Mouse (Mus musculus): Measurements from ENCODE around the gene Dis3l2. TPM values are rescaled to one million over a fixed set of nuclear protein-coding genes. Genes with fewer than 3 reads are reported as not detected.

Gene Dis3l2
- total RNA-seq, 2 experiments from 2014 or later, result 11.7 to 14.2 TPM

DNA sequence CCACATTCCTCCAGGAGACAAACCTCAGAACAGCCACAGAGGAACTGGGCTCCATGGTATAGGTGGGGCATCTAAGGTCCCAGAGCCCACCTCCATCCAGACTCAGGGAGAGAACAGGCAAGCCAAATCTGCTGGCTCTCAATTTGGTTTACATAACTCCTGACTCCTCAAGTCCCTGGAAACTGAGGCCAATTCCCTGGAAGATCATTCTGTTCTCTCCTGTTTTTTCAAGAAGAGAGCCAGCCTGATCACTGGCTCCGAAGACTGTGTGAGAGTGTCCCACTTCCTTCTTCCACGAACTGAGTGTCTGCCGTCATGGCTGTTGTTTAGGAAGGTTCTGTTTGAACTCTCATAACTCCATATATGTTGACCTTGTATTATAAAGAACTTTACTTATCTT lies 305.5 kb downstream of the Dis3l2 start:
- no peak overlapping the region for H3K27ac ChIP-seq
- no peak overlapping the region for H3K4me3 ChIP-seq
- intact Hi-C loops (cut with DNase I), result no loop called here
- no peak for TF ChIP-seq CTCF (IDR thresholded peaks at IDR 0.05)
- DNase-seq, result no peak

- peak; percentile 67 for DNase-seq
- H3K27ac ChIP-seq, result peak overlapping the region; percentile 65
Observed at GRCm38 (mm10) chr1:87010629-87011330, 307.2 kb downstream of the Dis3l2 start.

DNA sequence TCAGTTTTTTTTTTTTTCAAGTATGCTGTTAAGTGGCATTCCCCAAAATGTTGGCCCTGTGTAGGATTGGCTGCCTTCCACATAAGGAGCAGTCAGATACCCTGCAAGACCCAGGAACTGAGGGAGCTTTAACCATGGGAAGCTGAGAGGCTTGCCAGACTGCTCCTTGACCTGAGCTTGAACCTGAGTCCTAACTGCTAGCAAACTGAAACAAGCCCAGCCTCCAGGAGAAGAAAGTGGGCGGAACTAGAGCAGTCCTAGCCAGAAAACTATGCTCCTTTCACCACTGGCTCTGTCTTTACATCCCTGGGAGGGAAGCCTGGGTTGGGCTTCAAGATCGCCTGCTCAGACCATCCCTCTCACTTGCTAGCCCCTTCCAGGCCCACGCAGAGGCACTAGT lies 308.1 kb downstream of the Dis3l2 start:
- Histone ChIP-seq H3K4me3 (no peak overlapping the region), H3K27ac (peak overlapping the region; percentile 65; the same call in 1 of the 2 replicates)
- TF ChIP-seq CTCF (IDR thresholded peaks at IDR 0.05), result no peak
- intact Hi-C loops (cut with DNase I), result no loop called here
- no peak for DNase-seq

More at GRCm38 (mm10) chr1:87010629-87011330, 307.2 kb downstream of the Dis3l2 start:
- intact Hi-C loops (cut with DNase I), result no loop called here
- TF ChIP-seq CTCF (IDR thresholded peaks at IDR 0.05), result no peak
- H3K4me3 ChIP-seq, result peak overlapping the region; percentile 45

GRCm38 (mm10) chr1:87012606-87013005 lies 309.0 kb downstream of the Dis3l2 start:
- TF ChIP-seq CTCF (IDR thresholded peaks at IDR 0.05), result no peak
- intact Hi-C loops (cut with DNase I), result no loop called here
- Histone ChIP-seq H3K27ac (no peak overlapping the region), H3K4me3 (no peak overlapping the region)
- no peak for DNase-seq

- H3K27ac ChIP-seq, result no peak overlapping the region
- intact Hi-C loops (cut with DNase I), result no loop called here
- no peak for TF ChIP-seq CTCF (IDR thresholded peaks at IDR 0.05)
- DNase-seq, result no peak
- H3K4me3 ChIP-seq, result no peak overlapping the region
Observed at GRCm38 (mm10) chr1:87020714-87021113, 317.1 kb downstream of the Dis3l2 start.

DNA sequence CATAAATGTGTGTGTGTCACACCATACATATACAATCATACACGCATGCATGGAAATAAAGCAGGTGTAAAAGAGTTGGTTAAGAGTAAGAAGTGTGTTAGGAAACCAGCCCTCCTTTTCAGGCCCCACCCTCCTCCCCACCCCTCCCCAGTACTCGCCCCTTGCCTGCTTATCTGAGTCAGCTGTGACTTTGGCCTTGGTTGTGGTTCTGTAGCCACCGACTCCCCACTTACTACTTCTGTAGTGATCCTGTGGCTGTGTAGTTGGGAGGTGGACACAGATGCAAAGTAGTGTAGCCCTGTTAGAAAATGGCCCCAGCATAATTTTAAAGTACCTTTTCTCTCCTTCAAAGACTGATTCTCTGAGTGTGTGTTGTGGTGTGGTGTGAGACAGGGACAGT lies 318.0 kb downstream of the Dis3l2 start:
- DNase-seq, result no peak
- intact Hi-C loops (cut with DNase I), result no loop called here
- TF ChIP-seq CTCF (IDR thresholded peaks at IDR 0.05), result no peak
- H3K4me3 ChIP-seq, result no peak overlapping the region
- H3K27ac ChIP-seq, result no peak overlapping the region

- intact Hi-C loops (cut with DNase I), result no loop called here
- no peak overlapping the region for H3K4me3 ChIP-seq
- no peak for TF ChIP-seq CTCF (IDR thresholded peaks at IDR 0.05)
- no peak overlapping the region for H3K27ac ChIP-seq
- no peak for DNase-seq
Observed at GRCm38 (mm10) chr1:87023291-87024170, 319.9 kb downstream of the Dis3l2 start.

GRCm38 (mm10) chr1:87025021-87025420 lies 321.4 kb downstream of the Dis3l2 start:
- H3K27ac ChIP-seq, result no peak overlapping the region
- intact Hi-C loops (cut with DNase I), result no loop called here
- H3K4me3 ChIP-seq, result no peak overlapping the region
- DNase-seq, result no peak
- no peak for TF ChIP-seq CTCF (IDR thresholded peaks at IDR 0.05)

DNA sequence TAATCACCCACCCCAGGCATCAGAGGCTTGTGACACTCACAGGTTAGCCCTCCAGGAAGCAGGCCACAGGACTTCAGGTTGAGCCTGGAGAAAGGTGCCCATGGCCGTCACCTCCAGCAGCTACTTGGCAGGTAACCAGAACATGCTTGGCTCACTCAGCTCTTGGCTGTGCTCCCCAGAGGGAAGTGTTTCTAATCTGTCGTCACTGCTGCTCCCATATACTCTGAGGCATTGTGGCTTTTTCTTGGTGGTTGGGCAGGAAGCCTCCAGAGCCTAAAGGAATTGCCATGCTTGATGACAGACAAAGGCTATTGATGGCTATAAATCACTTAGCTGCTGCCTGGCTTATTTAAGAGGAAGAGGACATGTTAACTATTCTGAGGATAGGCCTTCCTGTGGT lies 325.2 kb downstream of the Dis3l2 start:
- intact Hi-C loops (cut with DNase I), result no loop called here
- peak; percentile 66 for DNase-seq
- Histone ChIP-seq H3K27ac (no peak overlapping the region), H3K4me3 (no peak overlapping the region)
- TF ChIP-seq CTCF (IDR thresholded peaks at IDR 0.05), result no peak

DNA sequence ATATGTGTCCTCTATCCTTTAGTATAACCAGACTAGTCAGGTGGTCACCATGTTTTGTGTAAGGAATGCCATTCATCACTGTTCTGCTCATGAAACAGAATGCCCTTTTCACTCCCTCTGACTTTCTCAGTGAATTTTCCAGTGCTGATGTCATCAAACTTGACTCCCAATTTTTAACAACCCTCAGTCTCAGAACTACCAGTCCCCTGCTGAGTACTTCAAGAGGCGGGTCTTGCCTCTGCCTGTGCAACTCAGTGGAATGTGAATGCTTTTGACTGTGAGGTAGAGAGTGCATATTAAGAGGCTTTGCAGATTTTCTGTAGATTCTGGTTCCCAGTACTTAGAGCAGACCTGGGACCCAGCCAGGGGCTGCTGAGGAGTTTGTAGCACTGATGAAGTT lies 327.0 kb downstream of the Dis3l2 start:
- H3K27ac ChIP-seq, result no peak overlapping the region
- intact Hi-C loops (cut with DNase I), result no loop called here
- no peak overlapping the region for H3K4me3 ChIP-seq
- no peak for DNase-seq
- no peak for TF ChIP-seq CTCF (IDR thresholded peaks at IDR 0.05)

DNA sequence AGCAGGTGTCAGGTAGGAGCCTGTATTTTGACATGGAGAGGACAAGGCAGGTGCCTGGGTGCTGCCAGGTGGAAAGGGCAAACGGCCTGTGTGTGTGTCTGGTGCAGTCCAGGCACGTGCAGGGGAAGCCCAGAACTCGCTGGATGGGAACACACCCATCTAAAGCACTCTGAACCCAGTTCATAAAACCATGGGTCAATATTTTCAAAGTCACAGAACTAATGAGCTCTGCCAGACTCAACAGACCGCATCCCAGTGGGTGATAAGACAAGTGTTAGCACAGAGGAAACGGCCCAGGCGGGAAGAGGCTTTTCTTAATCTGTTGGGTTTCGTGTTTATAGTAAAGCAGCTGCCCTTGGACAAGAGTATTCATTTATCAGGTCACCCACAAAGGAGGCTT lies 328.9 kb downstream of the Dis3l2 start:
- intact Hi-C loops (cut with DNase I), result no loop called here
- no peak for DNase-seq
- no peak overlapping the region for H3K27ac ChIP-seq
- no peak for TF ChIP-seq CTCF (IDR thresholded peaks at IDR 0.05)
- no peak overlapping the region for H3K4me3 ChIP-seq

DNA sequence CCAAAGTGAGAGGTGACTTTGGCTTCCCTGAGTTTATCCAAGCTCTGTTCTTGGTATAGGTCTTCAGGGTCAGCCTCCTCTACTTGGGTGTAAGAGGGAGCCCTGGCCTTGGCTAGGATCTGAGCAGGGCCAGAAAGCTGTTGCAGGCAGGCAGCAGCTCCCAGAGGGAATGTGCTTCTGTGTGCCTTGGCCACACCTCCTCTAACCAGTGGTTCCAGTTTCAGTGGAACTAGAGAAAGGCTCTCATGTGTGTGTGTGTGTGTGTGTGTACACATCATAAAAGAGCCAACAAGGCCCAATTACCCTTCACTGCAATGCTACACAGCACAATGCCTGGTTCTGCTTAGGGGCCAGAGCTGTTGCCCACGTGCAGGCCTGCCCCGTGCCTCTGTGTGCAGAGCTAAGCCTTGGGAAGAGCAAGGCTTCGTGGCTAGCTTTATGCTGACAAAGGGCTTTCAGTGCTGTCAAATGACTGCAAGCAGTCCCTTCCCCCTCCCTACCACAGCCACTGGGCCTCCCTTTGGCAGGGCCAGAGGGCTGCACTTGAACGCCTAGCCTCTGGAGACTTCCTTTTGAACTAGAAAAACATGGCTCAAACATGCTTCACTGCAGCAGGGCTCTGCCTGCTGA lies 332.0 kb downstream of the Dis3l2 start:
- intact Hi-C loops (cut with DNase I), result no loop called here
- DNase-seq, result peak; percentile 59
- H3K4me3 ChIP-seq, result no peak overlapping the region
- TF ChIP-seq CTCF (IDR thresholded peaks at IDR 0.05), result no peak
- H3K27ac ChIP-seq, result peak overlapping the region; percentile 70

- peak overlapping the region; percentile 70 for H3K27ac ChIP-seq
- H3K4me3 ChIP-seq, result no peak overlapping the region
- intact Hi-C loops (cut with DNase I), result no loop called here
- no peak for TF ChIP-seq CTCF (IDR thresholded peaks at IDR 0.05)
- DNase-seq, result peak; percentile 45
Observed at GRCm38 (mm10) chr1:87036334-87036733, 332.7 kb downstream of the Dis3l2 start.

Measured in gastrocnemius, adult 2 months (tissue).